Mouse (Mus musculus): Measurements from ENCODE around the gene Lsm3. TPM values are rescaled to one million over a fixed set of nuclear protein-coding genes. Genes with fewer than 3 reads are reported as not detected.
"Not testable (repeated sequence)": the region's sequence is repeated elsewhere in the genome, so short reads cannot be mapped to it uniquely, and the experiment has no call there.

Lsm3 gene
- 251 and 258 TPM in 2 replicates for polyA plus RNA-seq (2015; fragmentation: Nextera tagmentation; extraction: Ambion mirVana)

- no peaks in the 10 kb centered on the region for H3K27me3 ChIP-seq (ENCODE audit: insufficient read depth, low read length)
- ATAC-seq (ENCODE audit: low FRiP score, low TSS enrichment): peak; percentile 99
- peak within 1 kb of the TSS; percentile 77 for H3K4me2 ChIP-seq (replicated peaks; ENCODE audit: low read depth, low read length)
- peak within 1 kb of the TSS; percentile 80 for H3K27ac ChIP-seq (ENCODE audit: low read length)
- peaks cover 32% of the 10 kb centered on the region for H3K36me3 ChIP-seq (ENCODE audit: insufficient read depth, low read length)
- H3K4me3 ChIP-seq (ENCODE audit: low read length): peak within 1 kb of the TSS; percentile 66
- peak within 1 kb of the TSS; percentile 82 for H3K9ac ChIP-seq (replicated peaks; ENCODE audit: low read length)
- no peaks in the 10 kb centered on the region for H3K9me3 ChIP-seq (ENCODE audit: low read length)
- peaks cover 28% of the 10 kb centered on the region for H3K4me1 ChIP-seq (ENCODE audit: insufficient read depth, low read length)
- WGBS: under 1% methylated on average over 80 of the region's 80 CpGs
These were observed at the start of gene Lsm3, which contains the start of gene Xpc for GRCm38 (mm10) chr6:91515545-91516449. Gene Lsm3 (plus strand): TSS chr6:91515928. Gene Xpc (minus strand): TSS chr6:91515888.

GRCm38 (mm10) chr6:91467106-91467505 is 48.6 kb upstream of the Lsm3 start:
- ATAC-seq (ENCODE audit: low FRiP score, low TSS enrichment): no peak
- H3K36me3 ChIP-seq (ENCODE audit: insufficient read depth, low read length): peaks cover 50% of the 10 kb centered on the region
- WGBS: 82% methylated on average over 1 of the region's 1 CpGs

GRCm38 (mm10) chr6:91470712-91471111 is 45.0 kb upstream of the Lsm3 start:
- H3K4me3 ChIP-seq (ENCODE audit: low read length): no peak overlapping the region
- H3K27ac ChIP-seq (ENCODE audit: low read length): no peak overlapping the region
- no peak overlapping the region for H3K9ac ChIP-seq (replicated peaks; ENCODE audit: low read length)
- ATAC-seq (ENCODE audit: low FRiP score, low TSS enrichment): no peak
- H3K4me1 ChIP-seq (ENCODE audit: insufficient read depth, low read length): peaks cover 22% of the 10 kb centered on the region
- peaks cover 21% of the 10 kb centered on the region for H3K36me3 ChIP-seq (ENCODE audit: insufficient read depth, low read length)
- no peaks in the 10 kb centered on the region for H3K27me3 ChIP-seq (ENCODE audit: insufficient read depth, low read length)
- 77% methylated on average over 2 of the region's 2 CpGs for WGBS
- no peaks in the 10 kb centered on the region for H3K9me3 ChIP-seq (ENCODE audit: low read length)
- no peak overlapping the region for H3K4me2 ChIP-seq (replicated peaks; ENCODE audit: low read depth, low read length)

More at GRCm38 (mm10) chr6:91467106-91467505, 48.6 kb upstream of the Lsm3 start:
- H3K27me3 ChIP-seq (ENCODE audit: insufficient read depth, low read length): no peaks in the 10 kb centered on the region
- H3K9ac ChIP-seq (replicated peaks; ENCODE audit: low read length): no peak overlapping the region
- H3K4me1 ChIP-seq (ENCODE audit: insufficient read depth, low read length): peaks cover 5% of the 10 kb centered on the region
- H3K4me2 ChIP-seq (replicated peaks; ENCODE audit: low read depth, low read length): no peak overlapping the region
- H3K4me3 ChIP-seq (ENCODE audit: low read length): no peak overlapping the region
- H3K9me3 ChIP-seq (ENCODE audit: low read length): no peaks in the 10 kb centered on the region
- no peak overlapping the region for H3K27ac ChIP-seq (ENCODE audit: low read length)

DNA sequence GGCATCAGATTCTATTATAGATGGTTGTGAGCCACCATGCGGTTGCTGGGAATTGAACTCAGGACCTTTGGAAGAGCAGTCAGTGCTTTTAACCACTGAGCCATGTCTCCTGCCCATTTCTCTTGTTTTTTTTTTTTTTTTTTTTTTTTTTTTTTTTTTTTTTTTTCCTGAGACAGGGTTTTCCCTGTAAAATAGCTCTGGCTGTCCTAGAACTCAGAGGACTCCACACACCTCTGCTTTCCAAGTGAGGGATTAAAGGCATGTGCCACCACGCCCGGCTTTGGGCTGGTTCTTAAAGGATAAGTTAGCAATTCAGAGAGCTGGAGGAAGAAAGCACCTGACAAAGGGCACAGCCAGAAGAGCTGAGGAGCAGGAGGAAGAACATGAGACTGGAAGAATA is 44.3 kb upstream of the Lsm3 start:
- peaks cover 16% of the 10 kb centered on the region for H3K36me3 ChIP-seq (ENCODE audit: insufficient read depth, low read length)
- H3K27ac ChIP-seq (ENCODE audit: low read length); H3K27me3 ChIP-seq (ENCODE audit: insufficient read depth, low read length); H3K4me2 ChIP-seq (replicated peaks; ENCODE audit: low read depth, low read length); H3K9ac ChIP-seq (replicated peaks; ENCODE audit: low read length); H3K4me3 ChIP-seq (ENCODE audit: low read length); ATAC-seq (ENCODE audit: low FRiP score, low TSS enrichment); H3K9me3 ChIP-seq (ENCODE audit: low read length): not testable (repeated sequence)
- WGBS: 92% methylated on average over 3 of the region's 3 CpGs
- peaks cover 22% of the 10 kb centered on the region for H3K4me1 ChIP-seq (ENCODE audit: insufficient read depth, low read length)

DNA sequence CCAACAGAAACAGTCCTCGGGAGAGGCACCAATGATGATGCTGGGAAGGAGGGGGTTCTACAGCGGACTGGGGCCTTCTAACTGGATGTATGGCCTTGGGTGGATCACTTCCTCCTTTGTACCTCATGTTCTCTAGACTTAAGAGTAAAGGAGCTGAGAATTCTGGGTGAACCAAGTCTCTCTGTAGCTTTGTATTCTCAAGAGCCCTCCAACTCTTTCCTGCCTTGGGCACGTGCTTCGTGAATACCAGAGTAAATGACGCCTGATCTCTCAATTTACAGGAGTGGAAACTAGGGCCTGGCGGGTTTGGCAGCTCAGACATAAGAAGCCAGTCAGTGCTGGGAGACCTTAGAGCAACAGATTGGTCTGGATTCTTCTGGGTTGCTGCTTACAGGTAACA is 43.4 kb upstream of the Lsm3 start:
- Histone ChIP-seq H3K36me3 (ENCODE audit: insufficient read depth, low read length) (peaks cover 10% of the 10 kb centered on the region), H3K9me3 (ENCODE audit: low read length) (no peaks in the 10 kb centered on the region), H3K9ac (replicated peaks; ENCODE audit: low read length) (peak overlapping the region; percentile 83), H3K4me1 (ENCODE audit: insufficient read depth, low read length) (peaks cover 22% of the 10 kb centered on the region), H3K4me3 (ENCODE audit: low read length) (peak overlapping the region; percentile 70), H3K27ac (ENCODE audit: low read length) (peak overlapping the region; percentile 9; the same call in 1 of the 2 replicates), H3K4me2 (replicated peaks; ENCODE audit: low read depth, low read length) (peak overlapping the region; percentile 62), H3K27me3 (ENCODE audit: insufficient read depth, low read length) (no peaks in the 10 kb centered on the region)
- no peak for ATAC-seq (ENCODE audit: low FRiP score, low TSS enrichment)
- 23% methylated on average over 6 of the region's 6 CpGs for WGBS

DNA sequence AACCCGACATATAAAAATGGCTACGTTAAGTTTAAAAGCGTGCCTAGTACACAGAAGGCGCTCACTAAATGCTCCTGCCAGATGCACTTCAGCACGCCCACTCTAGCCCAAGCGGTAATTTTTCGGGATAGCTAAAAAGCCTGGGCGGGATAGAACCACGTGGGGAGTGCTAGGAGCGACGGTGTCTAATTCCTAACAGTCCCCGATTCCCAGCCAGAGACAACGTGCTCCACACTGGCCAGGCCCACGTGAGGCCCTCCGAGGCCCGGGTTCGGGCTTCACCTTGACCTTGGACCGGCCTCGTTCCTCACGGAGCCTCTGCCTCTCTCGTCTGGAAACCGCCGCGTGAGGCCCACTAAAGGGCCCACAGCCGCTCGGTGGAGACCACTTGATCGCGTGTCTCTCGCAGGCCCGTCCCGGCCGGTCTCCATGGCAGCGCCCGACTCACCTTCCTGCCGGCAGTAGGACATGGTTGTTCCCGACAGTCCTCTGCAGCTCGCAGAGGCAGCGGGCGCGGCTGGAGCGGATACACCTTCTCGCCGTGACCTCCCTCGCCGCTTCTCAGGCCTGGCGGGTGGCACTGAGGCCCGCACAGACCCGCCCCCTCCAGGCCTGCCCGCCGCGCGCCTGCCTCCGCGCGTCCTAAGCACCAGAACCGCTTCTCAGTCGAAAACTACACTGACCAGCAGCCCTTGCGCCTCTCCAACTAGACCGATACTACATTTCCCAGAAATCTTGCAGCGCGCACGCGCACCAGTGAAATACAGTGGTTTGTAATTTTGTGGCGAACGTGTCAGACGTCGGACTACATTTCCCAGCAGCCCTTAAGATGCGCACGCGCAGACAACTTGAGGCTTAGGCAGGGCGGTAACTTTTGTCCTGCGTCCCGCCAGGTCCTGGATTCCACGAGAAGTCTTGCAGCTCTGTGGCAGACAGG is 42.6 kb upstream of the Lsm3 start, which contains the start of the genes Chchd4 and Tmem43:
Gene Chchd4, minus strand, starts transcription at position 679 of the 937 bp plus-strand sequence.
Gene Tmem43, plus strand, starts transcription at position 836 of the 937 bp plus-strand sequence.
- peak; percentile 99 for ATAC-seq (ENCODE audit: low FRiP score, low TSS enrichment)
- Histone ChIP-seq H3K4me2 (replicated peaks; ENCODE audit: low read depth, low read length) (peak within 1 kb of the TSS; percentile 66), H3K27ac (ENCODE audit: low read length) (peak within 1 kb of the TSS; percentile 85), H3K36me3 (ENCODE audit: insufficient read depth, low read length) (peaks cover 16% of the 10 kb centered on the region; the same call in 1 of the 2 replicates), H3K27me3 (ENCODE audit: insufficient read depth, low read length) (no peaks in the 10 kb centered on the region), H3K9me3 (ENCODE audit: low read length) (no peaks in the 10 kb centered on the region), H3K9ac (replicated peaks; ENCODE audit: low read length) (peak within 1 kb of the TSS; percentile 83), H3K4me3 (ENCODE audit: low read length) (peak within 1 kb of the TSS; percentile 70), H3K4me1 (ENCODE audit: insufficient read depth, low read length) (peaks cover 22% of the 10 kb centered on the region)
- WGBS: under 1% methylated on average over 74 of the region's 74 CpGs

DNA sequence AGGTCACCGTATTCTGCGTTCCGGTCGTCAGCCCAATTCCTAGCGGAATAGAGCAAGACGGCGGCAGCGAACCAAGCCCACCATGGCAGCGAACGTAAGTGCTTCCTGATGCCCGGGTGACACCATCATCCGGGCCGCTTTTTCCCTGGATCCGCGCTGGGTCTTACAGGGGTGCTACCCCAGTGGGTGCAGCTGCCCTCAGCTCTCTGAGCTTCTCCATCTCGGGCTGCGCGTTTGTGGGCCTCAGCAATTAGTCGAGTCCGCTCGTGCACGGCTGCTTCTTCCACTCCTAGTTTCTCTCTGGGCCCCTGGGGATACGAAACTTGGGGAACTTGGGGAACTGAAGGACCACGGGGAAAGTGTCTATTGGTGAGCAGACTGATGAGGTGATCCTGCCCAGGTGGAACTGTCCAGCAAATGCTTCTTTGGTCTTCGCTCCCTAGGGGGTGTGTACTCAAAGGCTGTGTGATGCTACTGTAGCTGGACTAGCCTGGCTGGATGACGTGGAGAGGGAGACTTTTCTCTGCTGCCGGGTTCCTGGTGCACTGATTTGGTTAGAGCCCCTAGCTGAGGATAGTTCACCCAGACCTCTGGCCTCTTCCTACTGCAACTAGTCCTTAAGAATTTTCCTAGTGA is 41.8 kb upstream of the Lsm3 start:
- Histone ChIP-seq H3K27ac (ENCODE audit: low read length) (peak overlapping the region; percentile 48), H3K36me3 (ENCODE audit: insufficient read depth, low read length) (peaks cover 24% of the 10 kb centered on the region; the same call in 1 of the 2 replicates), H3K4me1 (ENCODE audit: insufficient read depth, low read length) (peaks cover 22% of the 10 kb centered on the region), H3K9me3 (ENCODE audit: low read length) (no peaks in the 10 kb centered on the region), H3K27me3 (ENCODE audit: insufficient read depth, low read length) (no peaks in the 10 kb centered on the region), H3K4me3 (ENCODE audit: low read length) (peak overlapping the region; percentile 70), H3K9ac (replicated peaks; ENCODE audit: low read length) (peak overlapping the region; percentile 75), H3K4me2 (replicated peaks; ENCODE audit: low read depth, low read length) (peak overlapping the region; percentile 66)
- ATAC-seq (ENCODE audit: low FRiP score, low TSS enrichment): peak; percentile 49
- under 1% methylated on average over 27 of the region's 27 CpGs for WGBS

DNA sequence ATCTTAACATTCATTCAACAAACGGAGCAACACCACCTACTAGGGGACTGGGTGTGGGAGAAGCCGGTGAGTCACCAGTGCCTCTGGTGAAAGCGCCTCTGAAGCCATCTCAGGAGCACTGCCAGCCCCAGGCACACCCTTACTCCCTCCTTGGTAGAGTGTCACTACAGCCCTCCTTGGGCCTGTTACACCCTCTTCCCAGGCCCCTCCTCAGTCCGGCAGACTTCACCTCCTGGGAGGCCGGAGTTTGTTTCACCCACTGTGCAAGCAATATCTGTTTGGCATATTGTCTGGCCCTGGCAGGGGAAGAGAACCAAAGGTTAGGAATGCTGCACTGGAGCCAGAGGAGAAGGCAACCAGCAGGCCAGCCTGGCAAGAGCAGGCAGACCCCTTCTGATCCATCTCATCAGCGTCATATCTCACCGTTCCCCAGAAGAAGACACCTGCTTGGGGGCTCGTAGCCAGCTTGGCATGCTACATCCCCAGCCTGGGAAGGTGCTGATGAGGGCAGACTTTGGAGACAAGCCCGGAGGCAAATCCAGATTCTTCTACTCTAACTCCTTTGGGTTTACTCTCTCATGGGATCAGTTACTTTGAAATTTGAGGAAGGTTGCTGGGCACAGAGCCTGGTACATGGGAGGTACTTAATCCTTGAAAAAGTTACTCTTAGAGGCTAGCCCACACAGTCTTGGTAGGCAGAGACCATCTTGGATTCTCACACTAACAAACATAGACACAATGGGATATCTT is 41.1 kb upstream of the Lsm3 start:
- Histone ChIP-seq H3K27ac (ENCODE audit: low read length) (no peak overlapping the region), H3K4me2 (replicated peaks; ENCODE audit: low read depth, low read length) (peak overlapping the region; percentile 66), H3K36me3 (ENCODE audit: insufficient read depth, low read length) (peaks cover 30% of the 10 kb centered on the region), H3K27me3 (ENCODE audit: insufficient read depth, low read length) (no peaks in the 10 kb centered on the region), H3K9me3 (ENCODE audit: low read length) (no peaks in the 10 kb centered on the region), H3K9ac (replicated peaks; ENCODE audit: low read length) (peak overlapping the region; percentile 75), H3K4me3 (ENCODE audit: low read length) (peak overlapping the region; percentile 70), H3K4me1 (ENCODE audit: insufficient read depth, low read length) (peaks cover 22% of the 10 kb centered on the region)
- WGBS: 53% methylated on average over 9 of the region's 9 CpGs
- ATAC-seq (ENCODE audit: low FRiP score, low TSS enrichment): no peak
